Mouse (Mus musculus) myocyte (in vitro differentiated cells): Measurements from ENCODE around the gene Il4i1.

Experiments used
- CEBPB ChIP-seq: IDR thresholded peaks from 2 replicates; pipeline ENCODE4 v1.6.1; 2011; ENCODE audit warnings: mild to moderate bottlenecking, moderate library complexity; ENCODE audit not compliant: poor library complexity, insufficient read depth, severe bottlenecking
- E2F4 ChIP-seq: IDR thresholded peaks from one replicate; pipeline ENCODE4 v1.6.1; 2011; ENCODE audit warnings: mild to moderate bottlenecking, control low read depth, moderate library complexity; ENCODE audit not compliant: insufficient read depth
- MAX ChIP-seq: IDR thresholded peaks from one replicate; pipeline ENCODE4 v1.6.1; 2011; ENCODE audit warnings: low read depth, mild to moderate bottlenecking, control low read depth
- MYOD1 ChIP-seq, 3 experiments: IDR thresholded peaks; one replicate each; pipeline ENCODE4 v1.6.1; 2011; ENCODE audit warnings: control low read depth in 2 of 3, low read depth in 2 of 3, mild to moderate bottlenecking in 2 of 3, moderate library complexity in 1 of 3; ENCODE audit not compliant: insufficient read length in 2 of 3, control insufficient read depth in 1 of 3
- MYOG ChIP-seq, 3 experiments: IDR thresholded peaks; one replicate each; pipeline ENCODE4 v1.6.1; 2011; ENCODE audit warnings: control low read depth in 2 of 3, low read depth in 2 of 3, mild to moderate bottlenecking in 2 of 3; ENCODE audit not compliant: insufficient read length in 2 of 3, control insufficient read depth in 1 of 3, insufficient read depth in 1 of 3
- POLR2A ChIP-seq: IDR thresholded peaks from one replicate; pipeline ENCODE4 v1.6.1; 2011; ENCODE audit warnings: low read depth, mild to moderate bottlenecking, control low read depth, moderate library complexity; ENCODE audit not compliant: insufficient read length
- POLR2AphosphoS2 ChIP-seq: IDR thresholded peaks from one replicate; pipeline ENCODE4 v1.6.1; 2011; ENCODE audit warnings: low read depth, control low read depth; ENCODE audit not compliant: insufficient read length
- TCF12 ChIP-seq: IDR thresholded peaks from one replicate; pipeline ENCODE4 v1.6.1; 2011; ENCODE audit warnings: mild to moderate bottlenecking, control low read depth; ENCODE audit not compliant: poor library complexity, insufficient read depth, severe bottlenecking
- TCF3 ChIP-seq: IDR thresholded peaks from one replicate; pipeline ENCODE4 v1.6.1; 2011; ENCODE audit warnings: low read depth, control low read depth; ENCODE audit not compliant: insufficient read length
- USF1 ChIP-seq: IDR thresholded peaks from one replicate; pipeline ENCODE4 v1.6.1; 2011; ENCODE audit warnings: low read depth, mild to moderate bottlenecking, control low read depth, moderate library complexity

DNA sequence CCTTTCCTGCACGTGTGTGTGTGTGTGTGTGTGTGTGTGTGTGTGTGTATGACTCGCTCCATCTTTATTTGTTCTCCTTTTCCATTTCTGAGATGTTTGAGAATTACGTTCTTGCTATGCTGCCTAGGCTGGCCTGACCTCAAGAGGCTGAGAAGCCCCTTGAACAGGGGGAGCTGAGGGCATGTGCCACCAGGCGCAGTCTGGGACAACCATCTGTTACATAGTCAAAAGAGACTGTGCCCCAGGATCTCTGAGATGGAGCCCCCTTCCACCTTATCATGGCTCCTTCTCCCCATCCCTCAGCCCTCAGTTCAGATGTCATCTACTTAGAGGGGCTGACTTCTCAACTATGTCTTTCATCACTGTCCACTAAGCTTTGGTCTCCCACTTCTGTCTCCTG, 1.8 kb upstream of the Il4i1 start:
- no peak for TF ChIP-seq USF1
- TF ChIP-seq TCF12: no peak
- TF ChIP-seq POLR2A: peak; percentile 26
- TF ChIP-seq E2F4: no peak
- TF ChIP-seq POLR2AphosphoS2: peak; percentile 56
- TF ChIP-seq MAX: no peak
- TF ChIP-seq MYOG (IDR thresholded peaks at IDR 0.05; ENCODE audit: control insufficient read depth in 1 of 3, insufficient read depth in 1 of 3, insufficient read length in 2 of 3, low read depth in 2 of 3): no peak
- TF ChIP-seq TCF3: no peak
- no peak for TF ChIP-seq MYOD1 (IDR thresholded peaks at IDR 0.05; ENCODE audit: control insufficient read depth in 1 of 3, insufficient read length in 2 of 3, low read depth in 2 of 3)
- no peak for TF ChIP-seq CEBPB
